Mouse (Mus musculus) ES-CJ7 (cell line): ENCODE measurements around the gene Emc10.

Experiments used
- DNase-seq: peaks from one replicate; pipeline ENCODE4 v3.0.0; 2011; ENCODE audit warnings: low read depth, low spot score

Gene Emc10

GRCm38 (mm10) chr7:44463556-44464225, 32.6 kb downstream of the Emc10 start:
- no peak for DNase-seq

- no peak for DNase-seq
These were observed 33.3 kb downstream of the Emc10 start for GRCm38 (mm10) chr7:44463056-44463425.

GRCm38 (mm10) chr7:44462218-44463055, 33.9 kb downstream of the Emc10 start:
- DNase-seq: peak; percentile 84

GRCm38 (mm10) chr7:44461503-44462217, 34.7 kb downstream of the Emc10 start:
- peak; percentile 28 for DNase-seq

- DNase-seq: no peak
These were observed 35.4 kb downstream of the Emc10 start for GRCm38 (mm10) chr7:44460767-44461502.

GRCm38 (mm10) chr7:44460067-44460466, 36.3 kb downstream of the Emc10 start:
- no peak for DNase-seq

- DNase-seq: no peak
These were observed 40.0 kb downstream of the Emc10 start for GRCm38 (mm10) chr7:44456302-44456701.

- DNase-seq: no peak
These were observed 43.1 kb downstream of the Emc10 start for GRCm38 (mm10) chr7:44453256-44453655.

- DNase-seq: no peak
These were observed 50.1 kb downstream of the Emc10 start for GRCm38 (mm10) chr7:44446070-44446855.

GRCm38 (mm10) chr7:44445528-44445923, 50.8 kb downstream of the Emc10 start:
- DNase-seq: peak; percentile 37

GRCm38 (mm10) chr7:44444886-44445527, 51.3 kb downstream of the Emc10 start:
- DNase-seq: peak; percentile 46

- no peak for DNase-seq
These were observed 52.8 kb downstream of the Emc10 start for GRCm38 (mm10) chr7:44443268-44444173.

- no peak for DNase-seq
These were observed 53.9 kb downstream of the Emc10 start for GRCm38 (mm10) chr7:44442407-44442821.

- DNase-seq: no peak
These were observed 54.6 kb downstream of the Emc10 start for GRCm38 (mm10) chr7:44441648-44442109.

GRCm38 (mm10) chr7:44441180-44441579, 55.1 kb downstream of the Emc10 start:
- no peak for DNase-seq

- no peak for DNase-seq
These were observed 55.9 kb downstream of the Emc10 start for GRCm38 (mm10) chr7:44440479-44440878.
